Mouse (Mus musculus) embryonic stem cell, embryonic (primary cell): ENCODE data around the gene Tpcn2.

ENCODE experiments used
- CTCF ChIA-PET, 4 experiments: fragments of 300-600 bp in 2 of 4; fragments of 350-600 bp in 2 of 4; sonication (Branson Sonifier 250); formaldehyde crosslinking; loops; one replicate each; lab custom pipeline; 2022; ENCODE audit warnings: inconsistent platforms in 2 of 4; lab: Charles Lee
- POLR2A ChIA-PET, 4 experiments: fragments of 300-600 bp in 2 of 4; fragments of 350-600 bp in 2 of 4; sonication (Branson Sonifier 250); formaldehyde crosslinking; loops; one replicate each; lab custom pipeline; 2022; ENCODE audit warnings: antibody characterized with exemption in 4 of 4, inconsistent platforms in 1 of 4; lab: Charles Lee

Gene Tpcn2

DNA sequence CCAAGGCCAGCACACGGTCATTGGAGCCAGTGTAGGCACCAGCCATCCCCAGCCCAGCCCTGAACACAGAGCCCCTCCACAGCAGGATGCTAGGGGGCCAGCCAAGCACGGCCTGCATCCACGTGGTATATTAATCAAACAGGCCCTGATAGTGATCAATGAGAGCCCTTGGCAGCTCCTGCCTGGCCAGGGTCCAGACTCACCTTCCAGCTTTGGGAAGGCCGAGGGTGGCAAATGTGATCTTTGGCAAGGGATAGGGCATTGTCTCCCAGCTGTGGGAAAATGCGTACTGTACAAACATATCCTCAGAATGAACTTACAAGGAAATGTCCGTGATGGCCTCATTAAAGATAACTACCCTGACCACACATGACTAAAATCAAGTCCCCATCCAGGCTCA is 44.7 kb downstream of the Tpcn2 start:
- POLR2A ChIA-PET = interaction anchor here in 2 of 4 experiments (0.6 to 1.5 kb wide), 4 partner anchors 22 to 297 kb away, joined by 3 to 4 read pairs (median 3); partner anchors contain the start of gene Mrgprd (in 1 of the 2)
- CTCF ChIA-PET = interaction anchor here in 1 of 4 experiments (1.0 to 2.1 kb wide), 2 partner anchors 308 to 312 kb away, joined by 3 to 7 read pairs; no protein-coding TSS in a partner anchor

DNA sequence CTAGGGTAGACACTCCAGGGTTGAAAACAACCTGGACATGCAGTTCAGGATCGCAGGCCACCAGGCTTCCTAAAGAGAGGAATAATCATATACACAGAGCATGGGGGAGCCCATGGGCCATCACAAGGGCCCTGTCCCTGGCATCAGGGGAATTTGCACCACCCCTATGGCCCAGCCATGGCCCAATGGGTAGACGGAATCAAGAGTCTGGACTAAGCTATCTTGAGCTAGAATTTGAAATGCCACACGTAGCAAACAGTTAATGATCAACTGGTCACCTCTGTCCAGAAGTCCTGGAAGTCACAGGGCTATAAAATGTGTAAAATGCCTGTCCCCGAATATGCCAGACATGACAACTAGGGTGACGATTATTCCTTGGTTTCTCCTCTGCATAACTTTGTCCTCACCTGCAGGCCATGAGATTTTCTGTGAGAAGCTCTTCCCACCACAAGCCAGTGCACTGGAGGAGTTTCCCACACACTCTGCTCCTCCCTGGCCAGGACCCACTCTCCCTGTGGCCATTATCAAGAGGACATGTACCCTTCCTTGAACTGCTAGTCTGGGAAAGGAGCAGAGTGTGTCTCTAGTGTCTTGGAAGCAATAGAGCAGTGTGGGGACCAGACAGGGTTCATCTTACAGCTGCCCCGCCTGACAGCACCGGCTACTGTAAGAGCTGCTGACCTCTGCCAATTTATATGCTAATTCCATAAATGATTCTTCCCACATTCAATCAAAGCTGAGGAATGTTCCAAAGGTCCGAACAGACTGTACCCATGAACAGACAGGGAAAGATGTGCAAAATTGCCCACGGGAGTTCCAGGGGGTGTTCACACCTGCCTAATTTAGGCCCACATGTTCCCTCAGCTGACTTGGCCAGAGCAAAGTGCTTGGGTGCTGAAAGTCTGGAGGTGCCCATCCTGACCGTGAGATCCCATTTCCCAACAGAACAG is 48.7 kb downstream of the Tpcn2 start:
- CTCF ChIA-PET = interaction anchor here in 2 of 4 experiments (1.1 to 1.8 kb wide), 2 partner anchors 18 kb away, joined by 4 to 5 read pairs; no protein-coding TSS in a partner anchor
- POLR2A ChIA-PET = interaction anchor here in 1 of 4 experiments (1.0 to 1.4 kb wide), 2 partner anchors 10 to 314 kb away, joined by 3 read pairs; no protein-coding TSS in a partner anchor

DNA sequence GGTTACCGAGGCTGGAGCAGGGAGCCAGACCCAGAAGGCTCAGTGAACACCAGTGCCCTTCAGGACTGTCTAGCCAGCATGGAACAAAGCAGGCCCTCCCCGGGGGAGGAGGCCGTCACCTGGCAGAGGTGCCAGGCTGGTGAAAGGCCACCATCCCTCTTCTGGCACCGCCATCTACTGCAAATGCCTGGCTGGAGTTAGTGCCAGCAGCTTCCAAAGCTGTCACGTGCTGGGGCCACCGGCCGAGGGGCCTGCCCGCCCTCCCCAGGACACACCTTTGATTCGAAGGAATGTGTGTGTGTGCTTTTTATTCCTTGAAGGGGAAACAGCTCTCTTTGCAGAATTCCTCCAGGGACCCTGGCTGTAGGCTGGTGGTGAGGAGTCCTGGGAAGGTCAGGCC is 52.2 kb downstream of the Tpcn2 start:
- ChIA-PET CTCF (no interaction called here), POLR2A (interaction anchor here in 1 of 4 experiments (1.4 to 3.2 kb wide), 2 partner anchors 84 to 92 kb away, joined by 3 to 11 read pairs; no protein-coding TSS in a partner anchor)

DNA sequence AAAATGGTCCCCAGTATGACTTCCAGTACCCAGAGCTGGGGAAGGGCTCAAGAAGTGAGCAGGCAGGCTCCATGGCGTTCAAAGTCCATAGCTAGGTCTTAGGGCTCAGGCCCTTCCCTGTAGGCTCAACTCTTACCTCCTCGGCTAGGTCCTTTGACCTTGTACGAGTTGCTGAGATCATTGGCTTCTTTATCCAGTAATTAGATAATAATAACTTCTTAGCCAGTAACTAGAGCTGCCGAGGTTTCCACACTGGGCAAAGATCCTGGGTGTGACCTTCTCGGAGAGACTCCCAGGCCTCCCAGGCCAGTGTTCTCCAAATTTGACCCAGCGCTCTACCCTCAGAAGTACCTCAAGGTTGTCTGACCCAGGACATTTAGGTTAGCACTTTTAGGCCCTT is 57.2 kb downstream of the Tpcn2 start:
- POLR2A ChIA-PET = interaction anchor here in 1 of 4 experiments (0.7 to 1.0 kb wide), 2 partner anchors 11 to 14 kb away, joined by 3 read pairs; no protein-coding TSS in a partner anchor
- CTCF ChIA-PET = no interaction called here

DNA sequence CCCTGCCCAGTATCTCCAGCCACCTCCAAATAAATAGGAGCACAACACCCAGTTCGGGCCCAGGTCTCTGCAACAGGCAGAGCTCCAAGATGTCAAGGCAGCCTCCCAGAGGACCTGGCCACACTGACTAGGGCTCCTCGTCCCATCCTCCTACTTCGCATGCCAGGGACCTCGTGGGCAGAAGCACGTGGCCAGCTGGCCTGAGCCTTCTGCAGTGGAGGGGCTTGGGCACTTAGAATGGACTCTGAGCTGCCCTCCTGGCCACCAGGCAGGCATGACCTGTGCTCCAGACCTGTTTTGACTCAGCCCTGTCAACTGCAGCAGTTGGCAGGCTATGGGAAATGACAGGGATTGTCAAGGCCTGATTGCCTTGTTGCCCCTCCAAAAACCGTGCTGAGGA is 58.2 kb downstream of the Tpcn2 start:
- POLR2A ChIA-PET = interaction anchor here in 1 of 4 experiments (1.2 to 1.6 kb wide), 4 partner anchors 9 to 86 kb away, joined by 3 to 7 read pairs (median 6); no protein-coding TSS in a partner anchor

DNA sequence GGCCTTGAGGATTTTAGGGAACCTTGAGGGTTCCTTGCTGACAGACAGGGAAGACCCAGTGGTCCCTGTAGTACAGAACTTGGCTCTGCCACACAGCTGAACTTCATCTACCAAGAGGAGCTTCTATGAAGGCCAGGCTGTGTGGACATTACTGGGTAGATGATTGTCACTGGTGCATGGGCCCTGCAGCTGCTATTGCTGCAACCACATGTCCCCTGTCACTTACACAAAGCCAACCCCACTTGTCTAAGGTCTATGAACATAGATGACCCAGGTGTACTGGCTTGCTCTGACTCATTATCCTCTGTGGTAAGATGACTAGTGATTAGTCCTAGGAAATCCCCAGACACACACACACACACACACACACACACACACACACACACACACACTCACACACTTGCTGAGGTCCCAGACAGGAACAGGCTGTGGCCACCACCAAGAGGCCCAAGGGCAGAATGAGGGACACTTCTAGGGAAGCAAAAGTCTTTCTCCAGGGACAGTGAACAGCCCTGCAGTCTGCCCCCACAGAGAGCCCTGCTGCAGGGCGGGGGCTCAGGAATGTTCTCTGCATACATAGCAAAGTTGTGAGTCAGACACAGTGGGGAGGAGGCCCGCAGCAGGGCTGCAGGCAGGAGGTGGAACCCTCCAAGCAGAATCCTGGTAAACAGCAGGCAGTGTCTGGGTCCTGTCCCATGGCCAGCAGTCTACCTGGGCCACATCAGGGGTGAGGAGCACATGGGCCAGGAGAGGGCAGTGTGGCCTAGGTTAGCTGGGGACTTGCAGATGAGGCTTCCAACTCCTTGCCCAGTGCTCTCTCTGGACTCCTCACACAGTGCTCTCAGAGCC is 61.7 kb downstream of the Tpcn2 start:
- CTCF ChIA-PET = no interaction called here
- POLR2A ChIA-PET = interaction anchor here in 1 of 4 experiments (1.1 to 1.9 kb wide), 2 partner anchors 24 to 83 kb away, joined by 3 to 9 read pairs; no protein-coding TSS in a partner anchor

More for the DNA sequence above, 58.2 kb downstream of the Tpcn2 start:
- CTCF ChIA-PET = interaction anchor here in 1 of 4 experiments (1.1 kb wide), 1 partner anchor 294 kb away, joined by 3 read pairs; no protein-coding TSS in a partner anchor

DNA sequence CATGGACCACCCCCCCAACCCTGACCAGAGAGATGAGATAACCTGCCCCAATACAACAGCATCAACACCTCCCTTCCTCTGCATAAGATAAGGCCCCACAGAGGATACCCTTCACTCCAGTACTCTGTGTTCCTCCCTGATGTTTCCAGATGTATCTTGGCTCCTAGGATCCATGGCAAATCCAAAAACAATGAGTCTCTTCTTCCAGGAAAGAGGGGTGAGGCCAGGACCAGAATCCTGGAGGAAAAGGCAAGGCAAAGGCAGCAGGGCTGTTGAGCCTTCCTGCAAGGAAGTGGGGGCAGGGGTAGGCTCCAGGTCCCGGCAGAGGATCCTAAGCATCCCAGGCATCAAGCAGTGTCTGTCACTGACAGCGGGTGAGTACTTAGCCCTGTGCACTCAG is 62.5 kb downstream of the Tpcn2 start:
- POLR2A ChIA-PET = interaction anchor here in 1 of 4 experiments (1.9 kb wide), 1 partner anchor 83 kb away, joined by 9 read pairs; no protein-coding TSS in a partner anchor
- CTCF ChIA-PET = no interaction called here

DNA sequence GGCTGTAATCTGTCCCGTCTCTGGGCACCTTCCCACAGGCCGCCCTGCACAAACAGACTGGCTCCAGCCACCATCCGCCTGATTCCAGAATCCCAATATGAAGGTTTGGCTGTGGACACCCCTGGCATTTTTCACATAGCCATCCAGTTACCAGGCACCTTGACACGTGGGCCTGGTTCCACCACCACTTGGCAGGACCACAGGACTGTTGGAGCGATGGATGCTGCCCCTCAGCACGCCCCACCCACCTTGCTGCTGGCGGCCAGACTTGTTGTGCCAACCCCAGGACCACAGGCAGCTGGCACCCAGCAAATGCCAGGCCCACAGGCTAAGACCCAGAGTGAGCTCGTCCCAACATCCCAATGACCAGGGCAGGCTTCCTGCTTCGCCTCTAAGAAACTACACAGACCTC is 64.4 kb downstream of the Tpcn2 start:
- ChIA-PET CTCF (no interaction called here), POLR2A (interaction anchor here in 2 of 4 experiments (0.7 to 1.4 kb wide), 3 partner anchors 80 to 279 kb away, joined by 3 to 4 read pairs (median 4); partner anchors contain the start of gene Ccnd1 (in 1 of the 2))

DNA sequence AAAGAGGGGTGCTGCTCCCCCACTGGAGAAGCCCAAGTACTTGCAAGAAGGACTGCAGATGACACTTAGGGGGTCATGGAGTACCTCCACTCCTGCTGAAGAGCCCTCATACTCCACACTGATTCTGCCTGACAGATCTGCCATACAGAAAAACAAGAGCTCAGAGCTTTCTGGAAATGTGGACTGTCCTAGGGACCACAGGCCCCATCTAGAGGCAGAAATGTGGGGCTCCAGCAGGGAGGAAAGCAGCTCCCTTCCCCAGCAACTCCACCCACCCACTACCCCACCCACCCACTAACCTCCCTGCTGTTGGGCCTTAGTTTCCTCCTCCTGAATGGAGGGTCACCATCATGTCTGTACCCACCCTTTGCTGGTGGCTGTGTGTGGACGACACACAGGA is 67.2 kb downstream of the Tpcn2 start:
- ChIA-PET CTCF (interaction anchor here (0.5 to 2.1 kb wide), 33 partner anchors 10 to 1137 kb away, joined by 3 to 11 read pairs (median 3); partner anchors contain the start of genes Ccnd1 (in 1 of the 4) and LTO1 (in 1 of the 4)), POLR2A (interaction anchor here (0.5 to 2.2 kb wide), 24 partner anchors 10 to 1483 kb away, joined by 3 to 12 read pairs (median 4); no protein-coding TSS in a partner anchor)

DNA sequence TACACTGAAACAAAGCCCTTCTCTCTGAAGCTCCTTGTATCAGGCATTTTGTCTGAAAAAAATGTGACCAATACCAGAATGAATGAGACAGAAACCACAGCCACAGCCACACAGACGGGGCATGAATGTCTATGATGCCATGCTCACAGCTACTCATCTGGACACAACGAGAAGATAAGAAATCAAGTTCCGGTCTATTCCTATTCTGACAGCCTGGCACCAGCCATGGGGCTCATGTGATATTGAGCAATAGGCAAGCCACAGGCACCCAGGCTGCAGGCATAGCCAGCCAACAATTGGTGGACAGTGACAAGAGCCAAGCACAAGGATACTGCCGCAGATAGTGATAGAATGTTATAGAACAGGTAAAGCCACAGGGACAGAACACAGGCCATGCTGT is 68.3 kb downstream of the Tpcn2 start:
- ChIA-PET CTCF (interaction anchor here in 2 of 4 experiments (0.9 to 2.1 kb wide), 3 partner anchors 109 to 284 kb away, joined by 3 to 8 read pairs (median 4); no protein-coding TSS in a partner anchor), POLR2A (interaction anchor here in 1 of 4 experiments (1.1 to 2.1 kb wide), 2 partner anchors 76 to 272 kb away, joined by 5 to 11 read pairs; no protein-coding TSS in a partner anchor)

DNA sequence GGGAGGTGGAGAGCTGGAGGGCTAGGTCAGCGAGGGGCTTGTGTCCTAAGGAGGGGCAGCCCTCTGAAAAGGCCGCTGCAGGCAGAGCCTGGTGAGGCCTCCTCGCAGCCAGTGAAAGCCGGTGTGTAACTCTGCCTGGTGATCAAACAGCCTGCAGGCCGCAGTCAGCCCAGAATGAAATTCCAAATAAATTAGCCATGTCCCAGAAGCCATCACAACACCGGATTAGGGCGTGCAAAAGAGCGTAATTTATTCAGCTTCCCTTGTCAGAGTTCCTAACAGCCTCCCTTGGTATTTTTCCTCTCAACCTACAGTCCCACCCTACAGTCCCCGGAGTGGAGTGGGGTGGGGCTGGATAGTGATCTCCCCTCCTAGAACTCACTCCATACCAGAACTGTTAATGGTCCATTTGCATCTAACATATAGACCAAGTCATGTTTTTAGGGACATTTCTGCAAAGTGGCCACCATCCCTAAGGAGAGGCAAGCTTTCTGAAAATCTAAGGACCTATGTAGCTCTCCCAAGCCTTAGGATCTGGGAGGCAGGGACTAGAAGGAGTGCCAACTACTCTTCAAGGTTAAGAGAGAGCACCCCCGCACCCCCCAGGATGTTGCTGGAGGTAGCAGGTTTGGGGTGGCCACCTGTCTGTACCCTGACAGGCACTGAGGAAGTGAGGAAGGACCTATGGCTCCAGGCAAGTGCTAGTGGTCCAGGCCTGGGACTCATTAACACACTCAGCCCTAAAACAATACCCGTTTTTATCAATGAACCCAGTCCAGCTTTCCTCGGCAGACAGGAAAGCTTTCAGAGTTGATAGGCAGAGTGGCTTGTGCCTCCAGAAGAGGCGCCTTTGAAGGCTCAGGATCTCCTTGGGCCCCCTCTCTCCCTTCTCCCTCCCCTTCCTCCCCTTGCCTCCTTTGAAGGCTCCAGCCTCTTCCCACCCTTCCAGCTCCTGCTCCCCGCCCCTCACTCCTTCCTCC is 71.8 kb downstream of the Tpcn2 start:
- CTCF ChIA-PET = interaction anchor here in 1 of 4 experiments (1.5 kb wide), 1 partner anchor 280 kb away, joined by 5 read pairs; no protein-coding TSS in a partner anchor
- POLR2A ChIA-PET = interaction anchor here in 3 of 4 experiments (0.6 to 2.0 kb wide), 13 partner anchors 10 to 663 kb away, joined by 3 to 10 read pairs (median 3); partner anchors contain the start of gene Ccnd1 (in 1 of the 3)

DNA sequence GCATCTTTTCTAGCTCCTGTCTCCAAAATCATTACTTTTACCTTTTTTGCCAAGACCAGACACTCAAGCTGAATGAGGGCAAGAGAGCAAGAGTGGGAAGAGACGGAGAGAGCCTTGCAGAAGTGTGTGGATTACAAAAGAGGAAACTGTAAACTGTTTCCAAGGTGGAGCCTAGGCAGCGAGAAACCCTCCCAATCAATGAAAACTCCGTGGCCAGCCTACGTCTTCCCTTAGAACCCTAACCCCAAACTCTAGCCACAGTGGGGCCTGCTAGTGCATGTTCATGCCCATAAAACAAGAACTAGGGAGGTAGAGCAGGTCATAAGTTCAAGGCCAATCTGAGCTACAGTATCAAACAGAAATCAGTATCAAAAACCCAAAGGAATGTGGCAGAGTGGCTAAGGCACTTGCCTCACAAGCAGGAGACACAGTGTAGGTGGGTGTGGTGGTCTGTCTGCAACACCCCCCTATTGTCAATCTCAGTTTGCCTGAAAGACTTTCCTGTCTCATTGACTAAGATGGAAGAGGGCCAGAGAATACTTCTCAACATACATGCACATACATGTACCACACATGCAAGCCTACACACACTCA is 73.2 kb downstream of the Tpcn2 start:
- ChIA-PET CTCF (no interaction called here), POLR2A (interaction anchor here in 3 of 4 experiments (0.6 to 2.0 kb wide), 7 partner anchors 15 to 270 kb away, joined by 3 to 10 read pairs (median 5); no protein-coding TSS in a partner anchor)

DNA sequence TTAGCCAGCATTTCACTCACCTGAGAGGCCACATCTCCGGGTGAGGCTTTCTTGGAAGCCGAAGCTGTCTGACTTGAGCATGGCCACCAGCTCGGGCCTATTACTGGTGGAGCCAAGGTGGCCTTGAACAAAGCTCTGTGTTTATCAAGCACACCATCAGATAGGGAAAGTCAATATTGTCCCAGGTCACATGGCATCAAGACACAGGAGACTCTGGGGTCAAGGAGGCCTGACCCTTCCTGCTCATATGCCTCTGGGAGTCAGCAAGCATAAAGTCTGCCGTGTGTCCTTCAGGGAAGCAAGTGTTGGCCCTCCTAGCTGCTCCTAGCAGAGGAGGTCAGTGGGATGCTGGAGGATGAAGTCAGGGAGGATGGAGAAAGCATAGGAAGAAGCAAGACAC is 75.8 kb downstream of the Tpcn2 start, which contains the start of gene 1810010D01Rik:
1810010D01Rik (minus strand) TSS at position 114 of the 400 bp plus-strand sequence.
- POLR2A ChIA-PET = interaction anchor here in 1 of 4 experiments (0.5 kb wide), 1 partner anchor 69 kb away, joined by 3 read pairs; no protein-coding TSS in a partner anchor

DNA sequence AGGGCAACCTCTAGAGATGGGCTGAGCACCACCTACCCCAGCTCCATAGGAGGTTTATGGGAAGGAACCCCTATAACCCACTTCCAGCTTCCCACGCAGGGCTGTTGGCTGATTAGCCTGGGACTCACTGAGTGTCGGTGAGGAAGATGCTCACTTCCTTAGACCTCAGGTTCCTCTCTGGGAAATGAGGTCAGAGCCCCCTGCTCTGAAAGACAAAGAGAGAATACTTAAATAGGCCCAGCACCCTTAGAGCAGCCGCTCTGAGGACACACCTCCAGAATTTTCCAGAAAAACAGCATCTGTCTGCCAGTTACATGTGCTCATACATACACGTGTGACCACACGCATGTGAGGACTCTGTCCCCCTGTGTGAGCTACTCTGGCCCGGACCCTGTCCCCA is 77.0 kb downstream of the Tpcn2 start:
- POLR2A ChIA-PET = interaction anchor here in 3 of 4 experiments (0.6 to 1.9 kb wide), 8 partner anchors 10 to 1117 kb away, joined by 3 to 9 read pairs (median 4); no protein-coding TSS in a partner anchor
- CTCF ChIA-PET = interaction anchor here in 2 of 4 experiments (1.1 to 1.4 kb wide), 2 partner anchors 10 to 271 kb away, joined by 3 to 6 read pairs; no protein-coding TSS in a partner anchor

More for the DNA sequence above, 75.8 kb downstream of the Tpcn2 start, which contains the start of gene 1810010D01Rik:
- CTCF ChIA-PET = interaction anchor here in 2 of 4 experiments (0.5 to 0.6 kb wide), 3 partner anchors 9 to 351 kb away, joined by 3 to 12 read pairs (median 3); no protein-coding TSS in a partner anchor

DNA sequence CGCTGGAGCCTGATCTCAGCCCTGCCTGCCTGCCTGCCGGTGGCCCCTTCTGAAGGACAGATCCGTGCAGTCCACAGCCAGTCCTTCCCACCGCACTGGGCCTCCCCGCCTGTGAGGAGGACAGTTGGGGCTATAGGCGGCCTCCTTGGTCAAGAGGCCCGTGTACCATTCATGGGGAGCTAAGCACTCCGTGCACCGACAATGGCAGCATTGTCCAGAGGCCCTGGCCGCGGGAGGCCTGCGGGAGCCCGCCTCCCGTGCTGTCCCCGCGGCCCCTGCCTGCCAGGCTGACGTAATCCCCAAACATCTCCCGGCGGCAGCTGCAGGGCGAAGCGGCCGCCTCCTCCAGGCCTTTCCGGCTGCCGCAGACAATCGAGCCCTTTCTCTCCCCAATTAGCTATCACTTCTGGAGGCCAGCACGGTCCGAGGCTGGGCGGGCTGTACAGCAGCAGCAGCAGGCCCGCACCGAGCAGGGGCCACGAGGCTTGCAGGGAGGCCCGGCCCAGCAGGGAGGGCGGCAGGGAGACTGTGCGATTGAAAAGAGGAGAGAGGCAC is 77.7 kb downstream of the Tpcn2 start:
- ChIA-PET CTCF (interaction anchor here in 2 of 4 experiments (1.1 to 1.4 kb wide), 2 partner anchors 10 to 270 kb away, joined by 3 to 6 read pairs; no protein-coding TSS in a partner anchor), POLR2A (interaction anchor here in 2 of 4 experiments (0.6 to 1.9 kb wide), 9 partner anchors 10 to 1116 kb away, joined by 3 to 9 read pairs (median 4); no protein-coding TSS in a partner anchor)
